ENCODE assay signal across 8 mouse cellular contexts in the genomic region with DNA sequence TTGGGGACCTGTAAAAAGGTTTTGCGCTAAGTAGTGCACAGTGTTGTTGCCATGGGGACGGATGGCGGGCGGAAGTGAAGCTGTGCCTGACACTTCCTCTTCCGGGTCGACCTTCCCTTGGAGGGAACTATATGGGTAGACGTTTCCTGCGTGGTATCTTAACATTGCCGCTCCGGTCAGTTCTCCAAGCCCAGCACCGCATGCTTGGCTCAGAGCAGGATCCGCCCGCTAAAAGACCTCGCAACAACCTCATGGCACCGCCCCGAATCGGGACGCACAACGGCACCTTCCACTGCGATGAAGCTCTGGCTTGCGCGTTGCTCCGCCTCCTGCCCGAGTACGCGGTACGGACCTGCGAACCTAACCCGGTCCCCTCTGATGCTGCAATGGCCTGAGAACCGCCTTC. TPM values are rescaled to one million over a fixed set of nuclear protein-coding genes. Genes with fewer than 3 reads are reported as not detected.
DNase-seq lines count a peak whose midpoint lies in the region; ATAC-seq lines count a peak whose summit lies in the region.

A gene (plus strand): TSS at position 100 of the 406 bp plus-strand sequence.

- H3K36me3 ChIP-seq in intestine, embryonic 14.5 days (ENCODE audit: control insufficient read depth, insufficient read depth, low read length): peaks cover 53% of the 10 kb centered on the region

- H3K4me1 ChIP-seq in intestine, embryonic 14.5 days (replicated peaks; ENCODE audit: control insufficient read depth, insufficient read depth, low read length): peaks cover 23% of the 10 kb centered on the region

- H3K4me2 ChIP-seq in intestine, embryonic 14.5 days (ENCODE audit: low read length): peak within 1 kb of the TSS; percentile 97

- intact Hi-C loops in left cerebral cortex, postnatal 25 days (cut with DNase I): no loop called here

- peak within 1 kb of the TSS; percentile 73 for H3K9ac ChIP-seq in intestine, embryonic 14.5 days (ENCODE audit: low read length)

- peak within 1 kb of the TSS; percentile 66 for H3K4me3 ChIP-seq in intestine, embryonic 14.5 days (ENCODE audit: low read depth, low read length)

- no peaks in the 10 kb centered on the region for H3K9me3 ChIP-seq in intestine, embryonic 14.5 days (ENCODE audit: control insufficient read depth, low read length)

- peak; percentile 89 for DNase-seq in adrenal gland, adult 2 months
- peak; percentile 94 for DNase-seq in embryo, embryonic 11 days
- DNase-seq in gastrocnemius, postnatal 25 days: peak; percentile 73
- DNase-seq in intestine, embryonic 14.5 days (ENCODE audit: low spot score): peak; percentile 84
- DNase-seq in left cerebral cortex, postnatal 25 days (ENCODE audit: low spot score in 2 of 2): peak; percentile 85 to 89
- DNase-seq in mesoderm, embryonic 11.5 days (ENCODE audit: low read depth, low spot score): peak; percentile 83
- DNase-seq in right cerebral cortex, postnatal 25 days: peak; percentile 84
- peak; percentile 74 to 81 for DNase-seq in urinary bladder, postnatal 36 days (ENCODE audit: low spot score in 2 of 2)

- WGBS in intestine, embryonic 14.5 days: under 1% methylated on average over 30 of the region's 30 CpGs

- H3K27me3 ChIP-seq in intestine, embryonic 14.5 days (replicated peaks; ENCODE audit: control insufficient read depth, insufficient read depth, low read length): no peaks in the 10 kb centered on the region

- peak; percentile 89 for ATAC-seq in intestine, embryonic 14.5 days (replicated peaks; ENCODE audit: low FRiP score, low TSS enrichment, low read depth)

- H3K27ac ChIP-seq in intestine, embryonic 14.5 days (ENCODE audit: low read depth): peak within 1 kb of the TSS; percentile 48; the same call in 1 of the 2 replicates

RNA-seq across cellular contexts. Expression of the gene that starts here (rescaled TPM):
- 10 to 100 TPM; 54.1 to 60.3 TPM for total RNA-seq in adrenal gland, adult 2 months (2021)
- 73.3 and 77.5 TPM in 2 replicates for polyA plus RNA-seq in adrenal gland, adult 2 months (2012; rRNA removed)
- 10 to 100 TPM; 14.0 to 16.2 TPM for total RNA-seq in gastrocnemius, postnatal 25 days (2021)
- polyA plus RNA-seq in intestine, embryonic 14.5 days (2014; fragmentation: Nextera tagmentation; extraction: Ambion mirVana): 104 and 120 TPM in 2 replicates
- total RNA-seq in left cerebral cortex, postnatal 25 days (2021): 10 to 100 TPM; 54.8 to 57.2 TPM

Comparison
In these comparisons a context has a peak if more than half of its experiments do, and no peak if none do; other contexts are left out.
1. Peak in every context shown above with its lines: DNase-seq, ATAC-seq, H3K4me3 ChIP-seq and H3K27ac ChIP-seq.